Mouse (Mus musculus): ENCODE data around the gene Cadm2. TPM values are rescaled to one million over a fixed set of nuclear protein-coding genes. Genes with fewer than 3 reads are reported as not detected.

The Cadm2 gene
- total RNA-seq, 2 experiments from 2014 or later: 1.5 to 2.2 TPM

- no peak for DNase-seq (ENCODE audit: low spot score in 2 of 2)
Measured at GRCm38 (mm10) chr16:67175386-67175785, 445.3 kb downstream of the Cadm2 start.

DNA sequence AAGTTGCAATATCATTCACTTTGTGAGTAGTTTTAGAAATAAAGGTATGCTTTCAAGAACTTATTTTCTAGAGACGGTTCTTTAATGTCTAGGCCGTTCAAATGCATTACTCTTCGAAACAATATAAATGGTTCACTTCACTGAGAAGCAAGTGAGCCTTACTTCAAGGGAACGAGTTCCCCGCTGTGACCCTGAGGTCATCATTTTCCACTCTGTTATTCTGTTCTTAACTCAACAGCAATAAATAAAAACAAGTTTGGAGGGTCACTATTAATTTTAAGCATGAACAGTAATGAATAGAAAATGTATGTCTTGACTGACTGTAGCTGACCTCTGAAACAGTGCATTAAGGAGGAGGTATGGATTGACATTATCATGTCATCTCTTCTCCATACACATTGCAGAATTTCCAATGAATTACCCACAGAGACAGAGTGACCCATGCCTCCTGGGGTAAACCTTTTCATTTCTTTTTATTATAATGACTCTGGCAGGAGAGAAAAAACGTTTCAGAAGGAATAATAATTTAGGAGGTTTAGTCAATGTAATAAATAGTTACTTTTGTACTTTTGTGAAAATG is 458.4 kb downstream of the Cadm2 start:
- DNase-seq (ENCODE audit: low spot score in 2 of 2): no peak

- DNase-seq (ENCODE audit: low spot score in 2 of 2): no peak
Measured at GRCm38 (mm10) chr16:67124811-67125210, 495.9 kb downstream of the Cadm2 start.

GRCm38 (mm10) chr16:67122532-67122931 is 498.2 kb downstream of the Cadm2 start:
- DNase-seq (ENCODE audit: low spot score in 2 of 2): no peak

DNA sequence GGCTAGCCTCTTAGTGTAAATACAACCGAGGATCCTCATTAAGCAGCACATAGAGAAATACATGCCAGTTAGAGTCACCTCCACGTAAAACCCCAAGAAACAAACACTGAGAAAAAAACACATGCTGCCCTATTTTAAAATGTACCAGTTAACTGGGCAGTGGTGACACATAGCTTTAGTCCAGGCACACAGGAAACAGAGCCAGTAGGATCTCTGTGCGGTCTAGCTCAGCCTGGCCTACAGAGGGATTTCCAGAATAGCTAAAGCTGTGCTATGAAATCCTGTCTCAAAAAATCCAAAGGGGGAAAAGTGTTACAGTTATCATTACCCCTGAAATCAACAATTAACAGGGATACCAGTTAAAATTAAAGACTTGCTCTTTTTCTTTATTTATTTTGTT is 498.9 kb downstream of the Cadm2 start:
- DNase-seq (ENCODE audit: low spot score in 2 of 2): no peak

GRCm38 (mm10) chr16:67106478-67107061 is 514.1 kb downstream of the Cadm2 start:
- DNase-seq (ENCODE audit: low spot score in 2 of 2): no peak

DNA sequence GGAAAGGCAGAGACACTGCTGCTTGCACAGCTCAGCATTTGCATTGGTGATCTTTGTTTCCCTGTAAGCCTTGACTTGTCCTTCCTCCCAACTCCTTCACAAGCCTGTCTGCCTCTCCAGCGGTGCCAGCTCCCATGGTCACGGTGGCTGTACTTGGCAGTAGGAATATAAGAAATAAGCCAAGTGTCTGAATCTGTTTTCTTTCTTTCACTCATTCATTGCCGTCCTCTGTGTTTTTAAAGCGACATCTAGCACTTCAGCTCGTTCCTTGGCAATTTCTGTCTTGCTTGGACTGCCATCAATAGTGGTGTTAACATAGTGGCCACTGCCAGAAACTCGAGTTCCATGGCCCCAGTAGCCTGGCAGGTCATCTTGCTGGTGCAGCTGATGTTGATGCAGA is 524.0 kb downstream of the Cadm2 start:
- no peak for DNase-seq (ENCODE audit: low spot score in 2 of 2)

GRCm38 (mm10) chr16:67095916-67096315 is 524.8 kb downstream of the Cadm2 start:
- DNase-seq (ENCODE audit: low spot score in 2 of 2): no peak

- DNase-seq (ENCODE audit: low spot score in 2 of 2): no peak
Measured at GRCm38 (mm10) chr16:67089747-67090146, 531.0 kb downstream of the Cadm2 start.

GRCm38 (mm10) chr16:67079318-67079717 is 541.4 kb downstream of the Cadm2 start:
- no peak for DNase-seq (ENCODE audit: low spot score in 2 of 2)

DNA sequence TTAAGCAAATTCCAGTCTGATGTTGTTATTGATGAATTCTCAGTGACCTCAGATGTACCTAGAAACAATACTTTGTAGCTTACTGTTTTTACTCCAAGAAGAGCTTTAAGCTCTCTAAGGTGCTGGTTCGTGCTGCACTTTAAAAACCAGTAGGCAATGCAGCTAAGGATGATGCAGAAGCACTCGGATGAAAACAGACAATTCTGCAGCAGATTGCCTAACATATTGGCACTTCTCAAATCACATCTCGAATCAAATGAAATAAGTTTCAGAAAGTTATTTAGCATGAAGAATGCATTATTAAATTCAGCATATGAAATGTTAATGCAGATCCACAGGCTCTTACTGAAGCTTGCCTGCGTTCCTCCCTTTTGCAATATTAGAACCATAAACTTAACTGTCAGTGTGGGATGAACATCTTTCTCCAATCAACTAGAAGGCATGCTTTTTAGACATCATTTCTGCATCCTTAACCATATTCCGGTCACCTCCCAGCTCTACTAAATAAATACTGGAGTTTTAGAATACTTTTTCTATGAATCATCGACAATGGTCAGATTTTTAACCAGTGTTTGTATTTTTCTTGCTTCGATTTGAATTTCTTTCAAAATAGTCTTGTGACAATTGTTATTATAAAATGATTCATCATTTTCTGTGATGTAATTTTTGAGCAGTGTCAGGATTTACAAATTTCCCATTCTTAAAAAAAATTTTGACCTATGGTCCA is 544.4 kb downstream of the Cadm2 start:
- no peak for DNase-seq (ENCODE audit: low spot score in 2 of 2)

DNA sequence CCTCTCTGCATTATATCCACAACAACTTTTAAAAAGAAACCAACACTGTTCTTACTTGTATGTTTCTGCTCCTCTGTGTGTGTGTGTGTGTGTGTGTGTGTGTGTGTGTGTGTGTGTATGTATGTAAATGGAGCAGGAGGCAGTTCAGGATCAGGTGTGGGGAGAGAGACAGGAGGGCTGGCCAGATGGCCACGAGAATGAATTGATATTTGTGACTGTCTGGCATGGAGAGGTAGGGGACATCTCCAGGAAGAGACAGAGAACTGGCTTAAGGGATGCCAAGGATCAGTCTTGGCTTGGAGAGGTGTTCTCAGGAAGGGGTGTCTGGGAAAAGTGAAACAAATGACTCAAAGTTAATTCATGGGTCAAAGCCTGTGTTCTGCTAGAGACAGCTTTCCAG is 552.2 kb downstream of the Cadm2 start:
- DNase-seq (ENCODE audit: low spot score in 2 of 2): no peak

DNA sequence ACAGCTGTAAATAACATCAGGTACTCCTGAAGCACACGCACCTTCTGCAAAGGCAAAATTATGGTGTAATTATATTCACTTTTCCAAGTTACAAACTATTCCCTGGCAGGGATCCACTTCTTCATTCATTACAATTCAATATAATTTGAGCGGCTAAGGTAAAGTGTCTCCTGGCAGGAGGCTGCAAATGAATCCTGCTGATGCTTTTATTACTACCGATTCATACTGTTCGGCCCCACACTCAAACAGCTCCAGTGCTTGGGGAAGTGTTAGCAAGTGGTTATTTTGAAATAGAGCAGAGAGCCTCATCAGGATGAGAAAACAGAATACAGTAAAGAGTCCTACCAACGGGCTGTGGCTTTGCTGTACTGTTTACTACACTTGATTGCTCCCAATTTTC is 589.8 kb downstream of the Cadm2 start:
- DNase-seq (ENCODE audit: low spot score in 2 of 2): no peak

DNA sequence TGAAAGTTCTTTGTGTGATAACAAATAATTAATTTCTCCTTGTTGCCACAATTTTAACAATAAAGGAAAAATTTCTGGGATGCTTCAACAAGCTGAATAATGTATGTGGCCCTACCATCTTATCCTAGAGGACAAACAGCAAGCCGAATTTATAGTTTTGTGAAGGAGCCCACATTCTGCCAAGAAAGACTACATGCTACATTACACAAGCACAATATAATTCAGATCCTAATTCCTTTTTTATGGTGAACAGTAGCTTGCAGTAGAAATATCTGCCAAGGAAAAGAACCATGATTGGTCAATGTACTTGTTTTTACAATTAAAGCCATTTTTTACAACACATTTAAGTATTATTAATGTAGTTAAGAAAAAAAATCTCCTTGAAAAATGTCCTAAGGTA is 600.9 kb downstream of the Cadm2 start:
- DNase-seq (ENCODE audit: low spot score in 2 of 2): no peak

- no peak for DNase-seq (ENCODE audit: low spot score in 2 of 2)
Measured at GRCm38 (mm10) chr16:67017710-67018109, 603.0 kb downstream of the Cadm2 start.

DNA sequence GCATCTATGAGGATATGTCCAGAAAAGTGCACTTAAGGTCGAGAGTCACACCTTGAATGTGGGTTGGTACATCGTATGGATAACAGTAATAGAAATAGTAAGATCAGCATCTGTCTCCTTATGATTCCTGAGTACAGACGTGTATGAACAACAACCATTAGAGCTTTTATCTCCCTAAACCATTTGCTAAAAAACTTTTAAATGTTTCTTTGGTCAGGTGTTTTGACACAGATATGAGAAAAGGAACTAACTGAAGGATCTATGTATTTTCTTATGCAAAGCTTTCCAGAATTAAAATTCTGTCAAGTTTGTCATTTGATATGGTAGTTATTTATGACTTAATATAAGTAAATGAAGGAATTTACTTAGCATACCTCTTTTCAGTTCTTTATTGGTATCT is 617.5 kb downstream of the Cadm2 start:
- DNase-seq (ENCODE audit: low spot score in 2 of 2): no peak

GRCm38 (mm10) chr16:67001707-67002106 is 619.0 kb downstream of the Cadm2 start:
- no peak for DNase-seq (ENCODE audit: low spot score in 2 of 2)

DNA sequence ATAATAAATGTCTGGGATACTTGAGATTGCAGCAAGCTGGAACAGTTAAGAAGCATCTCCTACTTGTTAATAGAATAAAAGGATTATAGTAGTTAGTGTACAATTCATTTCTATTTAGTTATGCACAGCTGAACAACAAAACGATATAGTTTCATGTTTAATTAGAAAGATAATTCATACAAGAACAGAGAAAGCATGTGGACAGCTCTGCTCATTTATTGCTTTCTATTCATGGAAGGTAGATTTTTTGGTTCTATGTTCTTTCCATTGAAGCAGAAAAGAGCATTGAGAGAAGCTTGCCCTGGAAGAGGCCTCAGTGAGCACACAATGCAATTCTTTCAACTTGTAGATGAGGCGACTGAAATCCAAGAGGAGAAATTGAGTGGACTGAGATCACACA is 623.2 kb downstream of the Cadm2 start:
- DNase-seq (ENCODE audit: low spot score in 2 of 2): no peak

DNA sequence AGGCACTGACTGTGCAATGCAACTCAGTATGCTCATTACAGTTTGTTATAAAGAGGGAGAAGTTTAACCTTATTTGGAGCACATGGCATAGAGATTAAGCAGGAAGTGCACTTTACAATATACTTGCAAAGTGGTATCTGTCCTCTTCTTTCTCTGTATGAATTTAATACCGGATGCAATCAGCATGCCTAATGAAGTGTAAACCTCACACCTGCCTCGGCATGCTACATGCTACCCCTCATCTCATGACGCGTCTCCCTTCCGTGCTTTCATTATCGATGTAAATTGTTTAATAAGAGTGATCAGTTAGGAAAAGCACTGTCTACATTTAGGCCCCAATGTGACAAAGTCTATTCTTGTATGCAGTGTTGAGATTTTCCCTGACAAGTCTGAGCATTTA is 633.0 kb downstream of the Cadm2 start:
- no peak for DNase-seq (ENCODE audit: low spot score in 2 of 2)

GRCm38 (mm10) chr16:66986879-66987278 is 633.8 kb downstream of the Cadm2 start:
- no peak for DNase-seq (ENCODE audit: low spot score in 2 of 2)

DNA sequence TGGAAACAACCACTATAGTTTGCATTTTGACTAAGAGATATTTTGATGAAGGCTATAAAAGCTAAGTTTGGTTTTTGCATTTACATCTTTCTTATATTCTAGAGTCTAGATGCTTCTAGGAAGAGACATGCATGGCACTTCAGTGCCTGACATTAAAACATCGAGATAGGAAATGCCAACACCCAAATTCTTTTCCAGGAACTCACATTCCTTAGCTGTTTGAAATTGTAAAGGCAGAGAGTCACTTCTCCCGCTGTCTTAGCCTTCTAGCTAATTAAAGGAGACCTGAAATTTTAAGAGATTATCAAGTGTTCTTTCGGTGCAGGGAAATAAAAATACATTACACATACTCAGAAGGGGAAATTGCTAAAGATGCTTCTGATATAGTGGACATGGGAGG is 649.8 kb downstream of the Cadm2 start:
- no peak for DNase-seq (ENCODE audit: low spot score in 2 of 2)

GRCm38 (mm10) chr16:66969520-66970144 is 651.1 kb downstream of the Cadm2 start:
- DNase-seq (ENCODE audit: low spot score in 2 of 2): no peak
